Mouse (Mus musculus): ENCODE data around the gene Gna15.

GRCm38 (mm10) chr10:81460951-81461350 lies 63.1 kb downstream of the Gna15 start:
- TF ChIP-seq CTCF (IDR thresholded peaks at IDR 0.05; ENCODE audit: extremely low read depth, insufficient read depth, low read length) (no peak), POLR2A (IDR thresholded peaks at IDR 0.05; ENCODE audit: extremely low read depth, insufficient read depth, low read length) (no peak)

Measured in cortical plate, adult 2 months (tissue).